25 mouse cellular contexts compared by ENCODE assay signal in genomic region chr17:64666518-64666917, GRCm38 (mm10).
DNase-seq lines count a peak whose midpoint lies in the region; ATAC-seq and TF ChIP-seq lines count a peak whose summit lies in the region.
"Had no signal": no experiment of that assay in that cellular context is flagged by ENCODE, and none has a peak within 500 bp of the region (broad histone marks: within the 10 kb centered on the region; RNA-seq: fewer than 3 reads in every experiment).

No protein-coding gene starts in this region.

- H3K27me3 ChIP-seq in liver, adult 2 months (ENCODE audit: control insufficient read depth, insufficient read depth, low read length) = no peaks in the 10 kb centered on the region
- no peaks in the 10 kb centered on the region for H3K27me3 ChIP-seq in liver, embryonic 12.5 days (replicated peaks)
- H3K27me3 ChIP-seq in stomach, postnatal 0 days (ENCODE audit: control insufficient read depth, insufficient read depth, low read length) = no peaks in the 10 kb centered on the region
- H3K27me3 ChIP-seq: CH12.LX; heart, embryonic 15.5 days; hindbrain, embryonic 15.5 days; limb, embryonic 12.5 days; liver, embryonic 13.5 days; neural tube, embryonic 13.5 days; Patski had no signal

- H3K36me3 ChIP-seq in liver, adult 2 months (ENCODE audit: control insufficient read depth, insufficient read depth, low read length) = peaks cover 44% of the 10 kb centered on the region
- H3K36me3 ChIP-seq in liver, embryonic 12.5 days = peaks cover 40% of the 10 kb centered on the region
- peaks cover 5% of the 10 kb centered on the region; the same call in 1 of the 2 replicates for H3K36me3 ChIP-seq in stomach, postnatal 0 days (ENCODE audit: control insufficient read depth, insufficient read depth, low read length)
- H3K36me3 ChIP-seq: G1E had no signal

- no peak for TF ChIP-seq CTCF in liver, adult 2 months (IDR thresholded peaks at IDR 0.05; ENCODE audit: low read depth, low read length)
- TF ChIP-seq CTCF in left cerebral cortex, adult 2 months (IDR thresholded peaks at IDR 0.05) = no peak
- TF ChIP-seq CTCF in stomach, postnatal 0 days (IDR thresholded peaks at IDR 0.05; ENCODE audit: low read depth) = no peak

- no peak overlapping the region for H3K9ac ChIP-seq in liver, adult 2 months (ENCODE audit: low read depth, low read length)
- H3K9ac ChIP-seq in liver, embryonic 12.5 days = no peak overlapping the region
- no peak overlapping the region for H3K9ac ChIP-seq in stomach, postnatal 0 days (ENCODE audit: low read length)
- H3K9ac ChIP-seq: heart, embryonic 15.5 days; hindbrain, embryonic 15.5 days; limb, embryonic 12.5 days; liver, embryonic 13.5 days; neural tube, embryonic 13.5 days had no signal

- H3K79me2 ChIP-seq in liver, adult 2 months (ENCODE audit: control insufficient read depth, insufficient read depth, low read length) = peaks cover 8% of the 10 kb centered on the region; the same call in 1 of the 2 replicates

- peak overlapping the region; percentile 38; the same call in 1 of the 2 replicates for H3K27ac ChIP-seq in liver, adult 2 months (replicated peaks; ENCODE audit: insufficient read depth, low read depth, low read length)
- no peak overlapping the region for H3K27ac ChIP-seq in liver, embryonic 12.5 days
- 0 out of 2 replicates have a peak overlapping the region, but pooled peaks have one; percentile 13 for H3K27ac ChIP-seq in left cerebral cortex, adult 2 months
- H3K27ac ChIP-seq in stomach, postnatal 0 days (replicated peaks) = no peak overlapping the region
- H3K27ac ChIP-seq: heart, embryonic 15.5 days; hindbrain, embryonic 15.5 days; kidney, postnatal 0 days; limb, embryonic 12.5 days; liver, embryonic 13.5 days; neural tube, embryonic 13.5 days had no signal

- H3K4me3 ChIP-seq in liver, adult 2 months (ENCODE audit: insufficient read depth, low read depth, low read length) = no peak overlapping the region
- H3K4me3 ChIP-seq in liver, embryonic 12.5 days = no peak overlapping the region
- H3K4me3 ChIP-seq in left cerebral cortex, adult 2 months = no peak overlapping the region
- H3K4me3 ChIP-seq in stomach, postnatal 0 days (ENCODE audit: low read depth, low read length) = no peak overlapping the region
- H3K4me3 ChIP-seq: heart, embryonic 15.5 days; hindbrain, embryonic 15.5 days; limb, embryonic 12.5 days; liver, embryonic 13.5 days; myocyte; neural tube, embryonic 13.5 days had no signal

- intact Hi-C loops in left cerebral cortex, adult 2 months (cut with DNase I) = no loop called here

- no peak overlapping the region for H3K4me2 ChIP-seq in liver, embryonic 12.5 days
- no peak overlapping the region for H3K4me2 ChIP-seq in stomach, postnatal 0 days (replicated peaks; ENCODE audit: low read depth)
- H3K4me2 ChIP-seq: heart, embryonic 15.5 days; hindbrain, embryonic 15.5 days; limb, embryonic 12.5 days; liver, embryonic 13.5 days; neural tube, embryonic 13.5 days had no signal

- WGBS in liver, adult 2 months = 89% methylated on average over 4 of the region's 4 CpGs
- 83% methylated on average over 4 of the region's 4 CpGs for WGBS in liver, embryonic 12.5 days (ENCODE audit: insufficient replicate concordance)
- WGBS in stomach, postnatal 0 days = 88% methylated on average over 4 of the region's 4 CpGs

- ATAC-seq in frontal cortex, adult (ENCODE audit: low TSS enrichment) = peak; percentile 93
- ATAC-seq in liver, embryonic 12.5 days = no peak
- no peak for ATAC-seq in stomach, postnatal 0 days (ENCODE audit: low FRiP score, low TSS enrichment)
- ATAC-seq: forebrain, embryonic 16.5 days; midbrain, embryonic 16.5 days; Patski had no signal

- no peak for DNase-seq in frontal cortex, postnatal 14 days (ENCODE audit: low spot score in 2 of 2)
- DNase-seq in liver, adult 2 months (ENCODE audit: extremely low read depth, low read depth, low spot score) = no peak
- DNase-seq in left cerebral cortex, adult 2 months (ENCODE audit: extremely low spot score in 1 of 2, low spot score in 2 of 2) = no peak
- DNase-seq in telencephalon, adult 2 months (ENCODE audit: low read depth, low spot score) = peak; percentile 79
- no peak for DNase-seq in stomach, postnatal 0 days (ENCODE audit: low spot score)
- DNase-seq: adrenal gland, postnatal 36 days; B cell, adult 2 months; heart, postnatal 36 days; kidney, adult 2 months; liver, embryonic 13.5 days; lung, adult 2 months; retina, postnatal 1 day had no signal

- no peak for TF ChIP-seq POLR2A in liver, adult 2 months (IDR thresholded peaks at IDR 0.05; ENCODE audit: extremely low read depth, insufficient read depth, low read length)

- H3K4me1 ChIP-seq in liver, adult 2 months (ENCODE audit: control insufficient read depth, insufficient read depth, low read length) = peaks cover 13% of the 10 kb centered on the region
- no peaks in the 10 kb centered on the region for H3K4me1 ChIP-seq in liver, embryonic 12.5 days
- no peaks in the 10 kb centered on the region for H3K4me1 ChIP-seq in stomach, postnatal 0 days (replicated peaks; ENCODE audit: control insufficient read depth, insufficient read depth)
- H3K4me1 ChIP-seq: heart, embryonic 15.5 days; hindbrain, embryonic 15.5 days; limb, embryonic 12.5 days; neural tube, embryonic 13.5 days had no signal

- no peak for TF ChIP-seq EP300 in stomach, postnatal 0 days (optimal IDR thresholded peaks at IDR 0.05)

- no peaks in the 10 kb centered on the region for H3K9me3 ChIP-seq in liver, embryonic 12.5 days (replicated peaks)
- H3K9me3 ChIP-seq in stomach, postnatal 0 days (ENCODE audit: control insufficient read depth, low read length) = no peaks in the 10 kb centered on the region
- H3K9me3 ChIP-seq: heart, embryonic 15.5 days; limb, embryonic 12.5 days; liver, embryonic 13.5 days; neural tube, embryonic 13.5 days had no signal

Comparison
In these comparisons a context has a peak if more than half of its experiments do, and no peak if none do; other contexts are left out.
1. H3K27ac ChIP-seq: peak in liver, adult 2 months (single experiment) and left cerebral cortex, adult 2 months (single experiment); none in liver, embryonic 12.5 days (single experiment) and stomach, postnatal 0 days (single experiment).